8 mouse cellular contexts compared by ENCODE assay signal in the genomic region with DNA sequence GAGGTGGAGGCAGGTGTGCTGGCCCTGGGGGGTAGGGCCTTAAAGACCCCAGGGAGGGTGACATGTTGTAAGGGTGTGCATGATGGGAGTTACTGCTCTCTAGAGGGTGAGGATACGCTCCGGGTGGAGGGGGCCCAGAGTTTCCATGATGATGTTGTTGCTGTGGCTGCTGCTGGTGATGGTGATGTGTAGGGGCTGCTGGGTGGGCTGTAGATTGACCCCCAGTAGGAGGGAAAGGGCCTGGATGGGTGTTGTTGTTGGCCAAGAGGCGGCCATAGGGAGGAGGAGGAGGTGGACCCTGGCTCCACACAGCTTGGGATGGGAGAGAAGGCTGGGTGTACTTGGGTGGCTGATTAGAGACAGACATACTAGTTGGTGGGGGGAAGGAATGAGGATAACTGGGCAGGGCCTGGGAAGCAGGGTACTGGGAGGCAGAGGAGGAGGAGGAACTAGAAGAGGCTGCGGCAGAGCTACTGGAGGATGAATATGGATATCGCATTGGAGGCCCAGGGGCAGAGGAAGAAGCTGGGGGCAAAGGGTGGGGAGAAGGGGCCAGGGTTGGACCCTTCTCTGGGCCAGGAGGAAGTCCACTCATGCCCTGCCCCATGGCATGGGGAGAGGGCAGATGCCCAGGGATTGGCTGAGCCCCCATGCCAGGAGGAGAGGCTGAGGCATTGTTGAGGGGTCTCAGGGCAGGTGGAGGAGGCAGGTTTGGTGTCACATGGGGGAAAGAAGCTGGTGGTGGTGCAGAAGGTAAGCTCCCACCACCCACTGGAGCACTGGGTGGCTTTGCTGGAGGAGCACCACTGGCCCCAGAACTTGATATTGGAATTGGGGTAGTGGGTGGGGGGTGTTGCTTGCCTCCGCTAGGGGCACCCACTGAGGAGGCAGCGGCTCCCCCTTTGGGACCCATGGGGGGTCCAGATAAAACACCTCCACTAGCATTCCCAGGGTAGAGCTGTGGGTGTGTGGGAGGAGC. TPM values are rescaled to one million over a fixed set of nuclear protein-coding genes. Genes with fewer than 3 reads are reported as not detected.
DNase-seq lines count a peak whose midpoint lies in the region; ATAC-seq and TF ChIP-seq lines count a peak whose summit lies in the region.

No protein-coding gene starts in this region.

- no peak overlapping the region for H3K4me2 ChIP-seq in forebrain, postnatal 0 days (ENCODE audit: low read depth)
- peak overlapping the region; percentile 100; the same call in 1 of the 2 replicates for H3K4me2 ChIP-seq in liver, embryonic 16.5 days (ENCODE audit: low read depth, low read length)

- H3K9me3 ChIP-seq in ES-E14 (ENCODE audit: control insufficient read depth, insufficient read depth, low read depth, low read length), result no peaks in the 10 kb centered on the region
- H3K9me3 ChIP-seq in forebrain, postnatal 0 days (ENCODE audit: low read length), result no peaks in the 10 kb centered on the region
- H3K9me3 ChIP-seq in liver, embryonic 16.5 days (replicated peaks; ENCODE audit: control insufficient read depth, low read length), result no peaks in the 10 kb centered on the region

- intact Hi-C loops in heart, postnatal 14 days (cut with DNase I), result no loop called here

- peaks cover 0 to 18% of the 10 kb centered on the region in 2 experiments; a peak in 1 of 4 replicates for H3K4me1 ChIP-seq in ES-E14 (ENCODE audit: control insufficient read depth in 2 of 2, insufficient read depth in 2 of 2, low read length in 2 of 2, poor library complexity in 1 of 2)
- no peaks in the 10 kb centered on the region for H3K4me1 ChIP-seq in forebrain, postnatal 0 days (ENCODE audit: insufficient read depth)
- peaks cover 16% of the 10 kb centered on the region for H3K4me1 ChIP-seq in liver, embryonic 16.5 days (ENCODE audit: control insufficient read depth, low read depth, low read length)

- H3K27ac ChIP-seq in ES-E14 (ENCODE audit: insufficient read depth, low read depth, low read length, poor library complexity, severe bottlenecking), result no peak overlapping the region
- no peak overlapping the region for H3K27ac ChIP-seq in forebrain, postnatal 0 days (ENCODE audit: low read depth, low read length)
- H3K27ac ChIP-seq in liver, embryonic 16.5 days (ENCODE audit: low read length), result no peak overlapping the region

- H3K9ac ChIP-seq in ES-E14 (ENCODE audit: insufficient read depth, low read depth, low read length, poor library complexity, severe bottlenecking), result 0 out of 2 replicates have a peak overlapping the region, but pooled peaks have one; percentile 87
- H3K9ac ChIP-seq in forebrain, postnatal 0 days, result peak overlapping the region; percentile 83; the same call in 1 of the 2 replicates
- no peak overlapping the region; the same call in 1 of the 2 replicates for H3K9ac ChIP-seq in liver, embryonic 16.5 days (ENCODE audit: low read depth, low read length)

- peak; percentile 95 for DNase-seq in heart, adult 11 months
- no peak for DNase-seq in heart, postnatal 14 days
- DNase-seq in ES-E14 (ENCODE audit: low read depth, low spot score), result no peak
- DNase-seq in forebrain, postnatal 0 days, result no peak
- DNase-seq in urinary bladder, postnatal 14 days (ENCODE audit: low spot score), result no peak
- no peak for DNase-seq in left cerebral cortex, adult 11 months (ENCODE audit: low spot score)
- DNase-seq in natural killer cell, adult 2 months (ENCODE audit: low spot score in 2 of 2), result no peak

- in situ Hi-C loops in ES-E14 (cut with MboI; ENCODE audit: low sequenced_read_pairs in 2 of 2, unreplicated experiment in 2 of 2), result no loop called here

- WGBS in forebrain, postnatal 0 days, result 87% methylated on average over 7 of the region's 7 CpGs
- WGBS in liver, embryonic 16.5 days (ENCODE audit: insufficient replicate concordance), result 84% methylated on average over 7 of the region's 7 CpGs

- ATAC-seq in forebrain, postnatal 0 days, result no peak
- ATAC-seq in liver, embryonic 16.5 days (ENCODE audit: low read depth), result no peak

- peaks cover 13% of the 10 kb centered on the region; the same call in 1 of the 2 replicates for H3K36me3 ChIP-seq in ES-E14 (ENCODE audit: control insufficient read depth, insufficient read depth, low read length, poor library complexity, severe bottlenecking)
- peaks cover 56% of the 10 kb centered on the region for H3K36me3 ChIP-seq in forebrain, postnatal 0 days (ENCODE audit: insufficient read depth)
- no peaks in the 10 kb centered on the region for H3K36me3 ChIP-seq in liver, embryonic 16.5 days (ENCODE audit: control insufficient read depth, insufficient read depth)

- no peak for TF ChIP-seq CTCF in forebrain, postnatal 0 days (IDR thresholded peaks at IDR 0.05; ENCODE audit: low read depth)

- no peaks in the 10 kb centered on the region for H3K27me3 ChIP-seq in forebrain, postnatal 0 days (ENCODE audit: insufficient read depth, low read length)
- no peaks in the 10 kb centered on the region for H3K27me3 ChIP-seq in liver, embryonic 16.5 days (ENCODE audit: control insufficient read depth, insufficient read depth, low read depth, low read length)

- peak overlapping the region; percentile 72 to 76; a peak in 2 of 4 replicates for H3K4me3 ChIP-seq in ES-E14 (ENCODE audit: insufficient read depth in 1 of 2, low read depth in 1 of 2, low read length in 2 of 2, poor library complexity in 1 of 2, severe bottlenecking in 1 of 2)
- H3K4me3 ChIP-seq in forebrain, postnatal 0 days (ENCODE audit: low read depth, low read length), result no peak overlapping the region
- no peak overlapping the region; the same call in 1 of the 2 replicates for H3K4me3 ChIP-seq in liver, embryonic 16.5 days (ENCODE audit: low read depth, low read length)

TF ChIP-seq in ES-E14, 5 proteins besides CTCF, POLR2A, EP300 and RAD21:
- TF ChIP-seq ZC3H11A (IDR thresholded peaks at IDR 0.05; ENCODE audit: borderline replicate concordance, low read depth, low read length) (no peak), ZNF384 (IDR thresholded peaks at IDR 0.05; ENCODE audit: low read depth, low read length) (no peak), MAFK (IDR thresholded peaks at IDR 0.05; ENCODE audit: insufficient read depth, low read depth, low read length) (no peak), CHD2 (IDR thresholded peaks at IDR 0.05; ENCODE audit: low read depth, low read length) (no peak), HCFC1 (IDR thresholded peaks at IDR 0.05; ENCODE audit: borderline replicate concordance, insufficient read depth, low read length) (no peak)

RNA-seq across cellular contexts. Expression of a gene that starts 5.8 kb away (rescaled TPM):
- total RNA-seq in heart, postnatal 14 days (2021), result 100 to 1,000 TPM; 323 to 327 TPM
- total RNA-seq in ES-E14 (2012; rRNA removed), result 108 and 128 TPM in 2 replicates
- total RNA-seq in forebrain, postnatal 0 days (2014; rRNA removed), result 257 and 314 TPM in 2 replicates
- 699 and 862 TPM in 2 replicates for polyA plus RNA-seq in forebrain, postnatal 0 days (2015; fragmentation: Nextera tagmentation; extraction: Ambion mirVana)
- polyA plus RNA-seq in liver, embryonic 16.5 days (2015; fragmentation: Nextera tagmentation; extraction: Ambion mirVana), result 80.7 and 83.6 TPM in 2 replicates

RNA-seq across cellular contexts. Expression of a gene that starts 8.4 kb away (rescaled TPM):
- total RNA-seq in heart, postnatal 14 days (2021), result 1 to 10 TPM; 4.2 to 8.5 TPM
- total RNA-seq in ES-E14 (2012; rRNA removed), result 15.1 and 16.5 TPM in 2 replicates
- 2.2 and 2.9 TPM in 2 replicates for total RNA-seq in forebrain, postnatal 0 days (2014; rRNA removed)
- 3.6 and 3.8 TPM in 2 replicates for polyA plus RNA-seq in forebrain, postnatal 0 days (2015; fragmentation: Nextera tagmentation; extraction: Ambion mirVana)
- polyA plus RNA-seq in liver, embryonic 16.5 days (2015; fragmentation: Nextera tagmentation; extraction: Ambion mirVana), result 38.2 and 38.3 TPM in 2 replicates

RNA-seq across cellular contexts. Expression of a gene that starts 8.9 kb away (rescaled TPM):
- total RNA-seq in heart, postnatal 14 days (2021), result 1 to 10 TPM in 1 of 2 experiments, not detected in 1; 1.5 TPM
- total RNA-seq in ES-E14 (2012; rRNA removed), result 0.13 TPM in 1 of 2 replicates, not detected in the other
- total RNA-seq in forebrain, postnatal 0 days (2014; rRNA removed), result not detected in 2 replicates
- polyA plus RNA-seq in forebrain, postnatal 0 days (2015; fragmentation: Nextera tagmentation; extraction: Ambion mirVana), result 0.11 TPM in 1 of 2 replicates, not detected in the other
- not detected in 2 replicates for polyA plus RNA-seq in liver, embryonic 16.5 days (2015; fragmentation: Nextera tagmentation; extraction: Ambion mirVana)

RNA-seq across cellular contexts. Expression of a gene that starts 9.4 kb away (rescaled TPM):
- total RNA-seq in heart, postnatal 14 days (2021), result 10 to 100 TPM; 48.1 to 48.9 TPM
- total RNA-seq in ES-E14 (2012; rRNA removed), result 4.7 and 8.9 TPM in 2 replicates
- total RNA-seq in forebrain, postnatal 0 days (2014; rRNA removed), result 15.0 and 16.7 TPM in 2 replicates
- polyA plus RNA-seq in forebrain, postnatal 0 days (2015; fragmentation: Nextera tagmentation; extraction: Ambion mirVana), result 19.3 and 24.2 TPM in 2 replicates
- 1.3 and 1.7 TPM in 2 replicates for polyA plus RNA-seq in liver, embryonic 16.5 days (2015; fragmentation: Nextera tagmentation; extraction: Ambion mirVana)

RNA-seq across cellular contexts. Expression of a gene that starts 22.5 kb away (rescaled TPM):
- 1 to 10 TPM; 2.6 to 4.0 TPM for total RNA-seq in heart, postnatal 14 days (2021)
- total RNA-seq in ES-E14 (2012; rRNA removed), result 10.1 and 17.9 TPM in 2 replicates
- total RNA-seq in forebrain, postnatal 0 days (2014; rRNA removed), result 130 and 148 TPM in 2 replicates
- polyA plus RNA-seq in forebrain, postnatal 0 days (2015; fragmentation: Nextera tagmentation; extraction: Ambion mirVana), result 88.5 and 113 TPM in 2 replicates
- 0.40 and 0.43 TPM in 2 replicates for polyA plus RNA-seq in liver, embryonic 16.5 days (2015; fragmentation: Nextera tagmentation; extraction: Ambion mirVana)

Comparison
In these comparisons a context has a peak if more than half of its experiments do, and no peak if none do; other contexts are left out.
1. H3K4me3 ChIP-seq: peak in ES-E14 (2 of 2); none in forebrain, postnatal 0 days (single experiment) and liver, embryonic 16.5 days (single experiment).